Mouse (Mus musculus): ENCODE measurements at regions not wholly inside any gene's neighbourhood (a gene's known extent, or its start where the extent isn't known, plus 50 kb on each side); places are given as distances from the start of the nearest gene placed in this dataset.

- no peaks in the 10 kb centered on the region for H3K27me3 ChIP-seq (ENCODE audit: control insufficient read depth, insufficient read depth, low read length, poor library complexity, severe bottlenecking)
- no peaks in the 10 kb centered on the region for H3K36me3 ChIP-seq (ENCODE audit: control insufficient read depth, insufficient read depth, low read length, poor library complexity, severe bottlenecking)
- DNase-seq (ENCODE audit: low read depth, low spot score), result no peak
These were observed 54.2 kb upstream of the 1700021F07Rik start for GRCm38 (mm10) chr2:173468136-173468535.

GRCm38 (mm10) chr2:173469756-173470155 is 52.6 kb upstream of the 1700021F07Rik start:
- peak; percentile 92 for DNase-seq (ENCODE audit: low read depth, low spot score)
- Histone ChIP-seq H3K27me3 (ENCODE audit: control insufficient read depth, insufficient read depth, low read length, poor library complexity, severe bottlenecking) (no peaks in the 10 kb centered on the region), H3K36me3 (ENCODE audit: control insufficient read depth, insufficient read depth, low read length, poor library complexity, severe bottlenecking) (no peaks in the 10 kb centered on the region)
